In the genomic region with DNA sequence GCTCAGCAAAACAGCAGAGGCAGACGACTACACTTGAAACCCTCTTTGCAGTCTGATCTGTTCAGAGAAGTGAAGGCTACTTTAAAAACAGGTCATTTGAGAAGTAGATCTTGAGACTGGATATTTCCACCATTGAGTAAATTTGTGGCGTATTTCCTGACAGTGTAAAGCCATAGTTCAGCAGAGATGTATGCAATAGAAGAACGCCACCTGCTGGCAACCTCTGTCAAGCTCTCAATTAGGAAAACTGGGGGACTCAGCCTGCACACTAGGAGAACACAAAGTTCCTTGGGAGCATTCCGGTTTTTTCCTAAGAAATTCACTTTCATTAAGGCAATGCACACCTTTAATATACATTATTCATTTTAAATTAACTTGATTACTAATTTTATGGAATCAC, we compare ENCODE assay signal across 8 mouse cellular contexts. TPM values are rescaled to one million over a fixed set of nuclear protein-coding genes. Genes with fewer than 3 reads are reported as not detected.
A peak's percentile ranks its signal among the peaks of the same experiment; 100 is the strongest.
DNase-seq lines count a peak whose midpoint lies in the region; ATAC-seq and TF ChIP-seq lines count a peak whose summit lies in the region.

No protein-coding gene starts in this region.

- H3K36me3 ChIP-seq in ES-E14 (ENCODE audit: control insufficient read depth, insufficient read depth, low read length, poor library complexity, severe bottlenecking): no peaks in the 10 kb centered on the region
- H3K36me3 ChIP-seq in lung, embryonic 14.5 days (ENCODE audit: insufficient read depth): no peaks in the 10 kb centered on the region

- TF ChIP-seq CTCF in lung, embryonic 14.5 days (IDR thresholded peaks at IDR 0.05; ENCODE audit: low read depth): peak; percentile 78

- no peak overlapping the region for H3K9ac ChIP-seq in ES-E14 (ENCODE audit: insufficient read depth, low read depth, low read length, poor library complexity, severe bottlenecking)
- H3K9ac ChIP-seq in lung, embryonic 14.5 days: no peak overlapping the region

- ATAC-seq in CD4-positive, CD25-positive, alpha-beta regulatory T cell, adult 4 months: no peak
- ATAC-seq in lung, embryonic 14.5 days (ENCODE audit: insufficient read depth): no peak

- H3K27me3 ChIP-seq in lung, embryonic 14.5 days (ENCODE audit: insufficient read depth, low read length): no peaks in the 10 kb centered on the region

- H3K4me1 ChIP-seq in ES-E14 (ENCODE audit: control insufficient read depth in 2 of 2, insufficient read depth in 2 of 2, low read length in 2 of 2, poor library complexity in 1 of 2): 0 out of 4 replicates have a peak, but pooled peaks cover 0 to 2% of the 10 kb centered on the region in 2 experiments
- H3K4me1 ChIP-seq in lung, embryonic 14.5 days (ENCODE audit: insufficient read depth): no peaks in the 10 kb centered on the region

- peak; percentile 65 for DNase-seq in CD4-positive, CD25-positive, alpha-beta regulatory T cell, adult 2 months (ENCODE audit: low read depth, low spot score)
- DNase-seq in ES-E14 (ENCODE audit: low read depth, low spot score): peak; percentile 59
- DNase-seq in cerebellum, adult 8-10 months: peak; percentile 39
- peak; percentile 10 to 52 for DNase-seq in frontal cortex, postnatal 10 days (ENCODE audit: low spot score in 2 of 2)
- DNase-seq in large intestine, adult 2 months (ENCODE audit: low read depth, low spot score): peak; percentile 16
- DNase-seq in lung, embryonic 14.5 days: peak; percentile 92
- peak; percentile 72 for DNase-seq in right cerebral cortex, postnatal 14 days

- no peak overlapping the region for H3K27ac ChIP-seq in ES-E14 (ENCODE audit: insufficient read depth, low read depth, low read length, poor library complexity, severe bottlenecking)
- H3K27ac ChIP-seq in lung, embryonic 14.5 days (ENCODE audit: low read depth): no peak overlapping the region

- WGBS in large intestine, adult 2 months: 12% methylated on average over 4 of the region's 4 CpGs
- 10% methylated on average over 4 of the region's 4 CpGs for WGBS in lung, embryonic 14.5 days

- no peak overlapping the region for H3K4me2 ChIP-seq in lung, embryonic 14.5 days

- no peak overlapping the region for H3K4me3 ChIP-seq in ES-E14 (ENCODE audit: insufficient read depth in 1 of 2, low read depth in 1 of 2, low read length in 2 of 2, poor library complexity in 1 of 2, severe bottlenecking in 1 of 2)
- H3K4me3 ChIP-seq in lung, embryonic 14.5 days (ENCODE audit: low read depth, low read length): no peak overlapping the region

- in situ Hi-C loops in ES-E14 (cut with MboI; ENCODE audit: low sequenced_read_pairs in 2 of 2, unreplicated experiment in 2 of 2): no loop called here

- H3K9me3 ChIP-seq in ES-E14 (ENCODE audit: control insufficient read depth, insufficient read depth, low read depth, low read length): no peaks in the 10 kb centered on the region
- H3K9me3 ChIP-seq in lung, embryonic 14.5 days (ENCODE audit: low read depth, low read length): no peaks in the 10 kb centered on the region

TF ChIP-seq in ES-E14, 5 proteins besides CTCF, POLR2A, EP300 and RAD21:
- TF ChIP-seq ZC3H11A (IDR thresholded peaks at IDR 0.05; ENCODE audit: borderline replicate concordance, low read depth, low read length): peak; percentile 83; the same call in 1 of the 2 replicates
- no peak for TF ChIP-seq ZNF384 (IDR thresholded peaks at IDR 0.05; ENCODE audit: low read depth, low read length)

RNA-seq across cellular contexts. Expression of a gene that starts 34.9 kb away (rescaled TPM):
- 1 to 10 TPM; 4.0 to 4.9 TPM for polyA plus RNA-seq in CD4-positive, CD25-positive, alpha-beta regulatory T cell, adult 4 months (2017; shearing (Covaris generic))
- total RNA-seq in ES-E14 (2012; rRNA removed): 6.1 and 8.8 TPM in 2 replicates
- 7.8 and 10.6 TPM in 2 replicates for polyA plus RNA-seq in large intestine, adult 2 months (2012; rRNA removed)
- polyA plus RNA-seq in lung, embryonic 14.5 days (2014; fragmentation: Nextera tagmentation; extraction: Ambion mirVana): 21.5 and 22.2 TPM in 2 replicates

Comparison
In these comparisons a context has a peak if more than half of its experiments do, and no peak if none do; other contexts are left out.
1. DNase-seq: peak in every context shown above with its lines; median percentile 92 in lung, embryonic 14.5 days; 72 in right cerebral cortex, postnatal 14 days; 65 in CD4-positive, CD25-positive, alpha-beta regulatory T cell, adult 2 months; 59 in ES-E14; 39 in cerebellum, adult 8-10 months; 31 in frontal cortex, postnatal 10 days; 16 in large intestine, adult 2 months.